In genomic region chr17:78197111-78197510, GRCm38 (mm10) we compare ENCODE assay signal across 8 mouse cellular contexts. TPM values are rescaled to one million over a fixed set of nuclear protein-coding genes. Genes with fewer than 3 reads are reported as not detected.
DNase-seq lines count a peak whose midpoint lies in the region; ATAC-seq and TF ChIP-seq lines count a peak whose summit lies in the region.
"Had no signal": no experiment of that assay in that cellular context is flagged by ENCODE, and none has a peak within 500 bp of the region (broad histone marks: within the 10 kb centered on the region; RNA-seq: fewer than 3 reads in every experiment).

No protein-coding gene starts in this region.

- H3K27me3 ChIP-seq in midbrain, embryonic 14.5 days (ENCODE audit: control insufficient read depth, insufficient read depth, low read length), result no peaks in the 10 kb centered on the region
- peaks cover 9% of the 10 kb centered on the region for H3K27me3 ChIP-seq in midbrain, embryonic 13.5 days
- H3K27me3 ChIP-seq in lung, postnatal 0 days (replicated peaks; ENCODE audit: insufficient read depth, low read length), result peaks cover 17% of the 10 kb centered on the region; the same call in 1 of the 2 replicates

- no peak for TF ChIP-seq EP300 in lung, postnatal 0 days (IDR thresholded peaks at IDR 0.05)

- no peaks in the 10 kb centered on the region for H3K9me3 ChIP-seq in midbrain, embryonic 14.5 days (ENCODE audit: control insufficient read depth, low read length)
- H3K9me3 ChIP-seq in midbrain, embryonic 13.5 days, result no peaks in the 10 kb centered on the region
- H3K9me3 ChIP-seq in lung, postnatal 0 days (ENCODE audit: low read length), result no peaks in the 10 kb centered on the region
- H3K9me3 ChIP-seq: midbrain, embryonic 12.5 days had no signal

- ATAC-seq in midbrain, embryonic 14.5 days (ENCODE audit: low FRiP score, low TSS enrichment), result no peak
- no peak for ATAC-seq in midbrain, embryonic 13.5 days
- ATAC-seq in lung, postnatal 0 days, result no peak

- peaks cover 5% of the 10 kb centered on the region for H3K4me1 ChIP-seq in midbrain, embryonic 14.5 days (ENCODE audit: control insufficient read depth, insufficient read depth, low read length)
- H3K4me1 ChIP-seq in midbrain, embryonic 13.5 days (replicated peaks), result peaks cover 21% of the 10 kb centered on the region
- peaks cover 5% of the 10 kb centered on the region for H3K4me1 ChIP-seq in lung, postnatal 0 days (ENCODE audit: insufficient read depth, low read depth, low read length)

- peak; percentile 86 for TF ChIP-seq CTCF in lung, postnatal 0 days (IDR thresholded peaks at IDR 0.05)

- H3K4me3 ChIP-seq in midbrain, embryonic 14.5 days (replicated peaks; ENCODE audit: low read depth, low read length), result no peak overlapping the region
- no peak overlapping the region for H3K4me3 ChIP-seq in midbrain, embryonic 13.5 days (replicated peaks)
- no peak overlapping the region for H3K4me3 ChIP-seq in lung, postnatal 0 days (ENCODE audit: low read depth, low read length)
- H3K4me3 ChIP-seq: midbrain, embryonic 12.5 days had no signal

- no peak overlapping the region for H3K27ac ChIP-seq in midbrain, embryonic 14.5 days (replicated peaks; ENCODE audit: low read depth, low read length)
- H3K27ac ChIP-seq in midbrain, embryonic 13.5 days, result no peak overlapping the region
- no peak overlapping the region for H3K27ac ChIP-seq in lung, postnatal 0 days (ENCODE audit: low read length)
- H3K27ac ChIP-seq: midbrain, embryonic 12.5 days had no signal

- 24% methylated on average over 7 of the region's 7 CpGs for WGBS in midbrain, embryonic 14.5 days
- WGBS in midbrain, embryonic 13.5 days, result 21% methylated on average over 7 of the region's 7 CpGs
- 25% methylated on average over 7 of the region's 7 CpGs for WGBS in lung, postnatal 0 days

- H3K36me3 ChIP-seq in midbrain, embryonic 14.5 days (ENCODE audit: control insufficient read depth, insufficient read depth, low read length), result no peaks in the 10 kb centered on the region
- H3K36me3 ChIP-seq in midbrain, embryonic 13.5 days, result no peaks in the 10 kb centered on the region
- no peaks in the 10 kb centered on the region for H3K36me3 ChIP-seq in lung, postnatal 0 days (ENCODE audit: insufficient read depth, low read length)
- H3K36me3 ChIP-seq: midbrain, embryonic 12.5 days had no signal

- no peak overlapping the region for H3K9ac ChIP-seq in midbrain, embryonic 14.5 days (replicated peaks; ENCODE audit: low read length)
- no peak overlapping the region for H3K9ac ChIP-seq in midbrain, embryonic 13.5 days (replicated peaks)
- no peak overlapping the region for H3K9ac ChIP-seq in lung, postnatal 0 days (replicated peaks; ENCODE audit: low read depth)
- H3K9ac ChIP-seq: midbrain, embryonic 12.5 days had no signal

- peak; percentile 74 for DNase-seq in midbrain, embryonic 14.5 days
- DNase-seq in adipocyte (ENCODE audit: low spot score), result peak; percentile 77
- peak; percentile 67 for DNase-seq in cerebellum, adult 8-10 months
- peak; percentile 61 to 70 for DNase-seq in heart, adult 9 months (ENCODE audit: low spot score in 2 of 2)
- DNase-seq in lung, postnatal 0 days (ENCODE audit: low spot score), result peak; percentile 70
- DNase-seq in testis, postnatal 14 days (ENCODE audit: low spot score), result peak; percentile 22

- no peak overlapping the region for H3K4me2 ChIP-seq in midbrain, embryonic 14.5 days (ENCODE audit: low read length)
- H3K4me2 ChIP-seq in midbrain, embryonic 13.5 days (replicated peaks), result no peak overlapping the region
- no peak overlapping the region for H3K4me2 ChIP-seq in lung, postnatal 0 days (replicated peaks; ENCODE audit: low read depth, low read length)
- H3K4me2 ChIP-seq: midbrain, embryonic 12.5 days had no signal

RNA-seq across cellular contexts. Expression of gene Crim1, which starts 2.9 kb away (rescaled TPM):
- 11.9 and 13.6 TPM in 2 replicates for polyA plus RNA-seq in midbrain, embryonic 14.5 days (2014; fragmentation: Nextera tagmentation; extraction: Ambion mirVana)
- polyA plus RNA-seq in midbrain, embryonic 13.5 days (2015; fragmentation: Nextera tagmentation; extraction: Ambion mirVana), result 5.4 and 6.4 TPM in 2 replicates
- polyA plus RNA-seq in lung, postnatal 0 days (2015; fragmentation: Nextera tagmentation; extraction: Ambion mirVana), result 8.2 and 10.2 TPM in 2 replicates

Comparison
In these comparisons a context has a peak if more than half of its experiments do, and no peak if none do; other contexts are left out.
1. DNase-seq: peak in every context shown above with its lines; median percentile 77 in adipocyte; 74 in midbrain, embryonic 14.5 days; 70 in lung, postnatal 0 days; 67 in cerebellum, adult 8-10 months; 66 in heart, adult 9 months; 22 in testis, postnatal 14 days.